Mouse (Mus musculus): Measurements from ENCODE around the gene Gm6370.

- TF ChIP-seq TAL1 (IDR thresholded peaks at IDR 0.05; ENCODE audit: low read length) (no peak), GATA1 (IDR thresholded peaks at IDR 0.05; ENCODE audit: low read length) (no peak)
Measured at GRCm38 (mm10) chr5:146451592-146452254, 39.4 kb upstream of the Gm6370 start.

Measured in erythroblast, embryonic 14.5 days (primary cell).